Mouse (Mus musculus) macrophage (primary cell): ENCODE data around the gene Hint2. TPM values are rescaled to one million over a fixed set of nuclear protein-coding genes. Genes with fewer than 3 reads are reported as not detected.

Source experiments
- H3K27ac ChIP-seq: fragments of 350-480 bp; formaldehyde crosslinking; 2 replicates; pipeline ENCODE4 v1.9.0; 2021
- H3K36me3 ChIP-seq: fragments of 350-480 bp; formaldehyde crosslinking; 2 replicates; pipeline ENCODE4 v1.9.0; 2021; ENCODE audit errors: inconsistent target
- H3K4me3 ChIP-seq: fragments of 350-480 bp; formaldehyde crosslinking; 2 replicates; pipeline ENCODE4 v1.9.0; 2021; ENCODE audit errors: inconsistent target
- H3K79me2 ChIP-seq: fragments of 350-480 bp; formaldehyde crosslinking; 2 replicates; pipeline ENCODE4 v1.9.0; 2021; ENCODE audit errors: inconsistent target
- WGBS: methylation state at CpG from one replicate; pipeline ENCODE4 v1.1.7; 2026; ENCODE audit warnings: inconsistent platforms; ENCODE audit not compliant: missing documents; 5-methylcytosine and 5-hydroxymethylcytosine counted together
- polyA plus RNA-seq: library from polyadenylated mRNA; stranded (reverse); fragments of 250-400 nt; gene quantifications from 3 replicates; pipeline ENCODE4 v1.2.4, GENCODE M21; 2018; ENCODE audit warnings: inconsistent platforms

Gene Hint2
- polyA plus RNA-seq, 1 experiment from 2014 or later, result 11.4 TPM

DNA sequence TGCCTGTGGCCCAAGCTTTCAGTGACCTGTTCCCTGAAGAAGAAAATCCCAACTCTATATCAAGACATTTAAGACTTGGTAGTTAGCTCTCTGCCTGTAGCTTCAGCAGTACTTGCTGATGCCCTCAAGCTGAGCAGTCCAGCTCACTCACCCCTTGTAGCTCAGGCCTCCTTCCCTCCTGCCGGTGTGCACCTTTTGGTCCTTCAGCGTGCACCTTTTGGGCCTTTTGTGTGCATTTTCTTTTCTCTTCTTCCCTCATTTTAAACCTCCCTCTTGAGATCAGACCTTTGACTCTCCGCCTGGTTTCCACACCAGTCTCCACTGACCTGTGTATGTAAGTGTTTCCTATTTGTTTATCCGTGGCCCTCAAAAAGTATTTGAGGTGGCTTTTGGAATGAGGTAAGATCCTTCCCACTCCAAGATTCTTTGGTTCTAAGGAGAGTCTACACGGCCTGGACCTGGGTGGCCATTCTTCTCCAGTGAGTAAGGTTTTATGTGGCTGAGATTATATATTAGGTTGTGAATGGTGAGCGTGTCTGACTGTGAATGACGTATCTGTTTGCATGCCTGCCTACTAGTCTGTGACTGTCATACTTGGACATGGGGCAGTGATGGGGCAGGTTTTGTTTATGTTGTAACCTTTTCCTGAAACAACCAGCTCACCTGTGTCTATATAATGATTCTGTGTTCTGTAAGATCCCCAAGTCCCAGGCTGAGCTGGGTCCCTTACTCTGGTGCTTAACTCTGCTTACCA is 21.5 kb downstream of the Hint2 start:
- H3K27ac ChIP-seq, result no peak overlapping the region
- H3K4me3 ChIP-seq, result no peak overlapping the region
- H3K36me3 ChIP-seq, result no peaks in the 10 kb centered on the region
- 92% methylated on average over 7 of the region's 7 CpGs for WGBS
- H3K79me2 ChIP-seq, result no peaks in the 10 kb centered on the region

GRCm38 (mm10) chr4:43633736-43634135 is 22.5 kb downstream of the Hint2 start:
- H3K79me2 ChIP-seq, result no peaks in the 10 kb centered on the region
- no peaks in the 10 kb centered on the region for H3K36me3 ChIP-seq

DNA sequence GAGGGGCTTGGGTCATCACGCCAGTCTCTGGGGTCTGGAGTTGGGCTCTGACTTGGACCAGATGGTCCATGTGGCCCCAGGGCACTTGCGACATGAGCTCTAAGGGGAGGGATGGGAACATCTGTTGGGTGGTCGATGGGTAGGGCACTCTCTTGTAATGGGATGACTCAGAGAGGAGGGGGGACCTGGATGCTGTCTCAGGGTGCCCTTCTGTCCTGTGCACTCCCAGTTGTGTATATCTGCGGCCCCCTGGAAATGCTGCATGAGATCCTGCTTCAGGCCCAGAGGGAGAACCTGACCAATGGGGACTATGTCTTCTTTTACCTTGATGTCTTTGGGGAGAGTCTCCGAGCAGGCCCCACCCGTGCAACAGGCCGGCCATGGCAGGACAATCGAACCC is 23.0 kb downstream of the Hint2 start:
- no peak overlapping the region for H3K27ac ChIP-seq
- H3K4me3 ChIP-seq, result no peak overlapping the region
- no peaks in the 10 kb centered on the region for H3K79me2 ChIP-seq
- no peaks in the 10 kb centered on the region for H3K36me3 ChIP-seq
- WGBS, result 89% methylated on average over 8 of the region's 8 CpGs

More at GRCm38 (mm10) chr4:43633736-43634135, 22.5 kb downstream of the Hint2 start:
- Histone ChIP-seq H3K4me3 (no peak overlapping the region), H3K27ac (no peak overlapping the region)
- WGBS, result 88% methylated on average over 2 of the region's 2 CpGs

DNA sequence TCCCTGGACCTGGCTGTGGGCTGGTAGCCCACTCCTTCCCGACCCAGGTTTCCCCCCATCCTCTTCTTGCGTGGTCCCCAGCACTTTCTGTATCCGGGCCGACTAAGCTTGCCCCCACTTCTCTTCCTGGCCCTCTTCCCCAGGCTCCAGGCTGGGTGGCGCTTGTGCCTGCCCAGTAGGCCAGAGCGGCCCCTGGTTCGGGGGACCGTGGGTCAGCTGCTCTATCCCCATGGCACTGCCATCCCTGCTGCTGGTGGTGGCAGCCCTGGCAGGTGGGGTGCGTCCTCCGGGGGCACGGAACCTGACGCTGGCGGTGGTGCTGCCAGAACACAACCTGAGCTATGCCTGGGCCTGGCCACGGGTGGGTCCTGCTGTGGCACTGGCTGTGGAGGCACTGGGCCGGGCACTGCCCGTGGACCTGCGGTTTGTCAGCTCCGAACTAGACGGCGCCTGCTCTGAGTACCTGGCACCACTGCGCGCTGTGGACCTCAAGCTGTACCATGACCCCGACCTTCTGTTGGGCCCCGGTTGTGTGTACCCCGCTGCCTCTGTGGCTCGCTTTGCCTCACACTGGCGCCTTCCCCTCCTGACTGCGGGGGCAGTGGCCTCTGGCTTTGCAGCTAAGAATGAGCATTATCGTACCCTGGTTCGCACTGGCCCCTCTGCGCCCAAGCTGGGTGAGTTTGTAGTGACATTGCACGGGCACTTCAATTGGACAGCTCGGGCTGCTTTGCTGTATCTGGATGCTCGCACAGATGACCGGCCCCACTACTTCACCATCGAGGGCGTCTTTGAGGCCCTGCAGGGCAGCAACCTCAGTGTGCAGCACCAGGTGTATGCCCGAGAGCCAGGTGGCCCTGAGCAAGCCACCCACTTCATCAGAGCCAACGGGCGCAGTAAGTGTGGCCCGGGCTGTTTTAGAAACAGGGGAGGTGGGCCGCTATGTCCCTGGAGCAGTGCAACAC is 24.0 kb downstream of the Hint2 start:
- Histone ChIP-seq H3K27ac (no peak overlapping the region), H3K79me2 (no peaks in the 10 kb centered on the region), H3K36me3 (no peaks in the 10 kb centered on the region), H3K4me3 (no peak overlapping the region)
- WGBS, result 85% methylated on average over 39 of the region's 42 CpGs

GRCm38 (mm10) chr4:43631046-43631955 is 25.0 kb downstream of the Hint2 start, which contains the start of gene Npr2:
TSS of gene Npr2 (plus strand) at chr4:43631935.
- H3K27ac ChIP-seq, result no peak within 1 kb of the TSS
- WGBS, result 4% methylated on average over 65 of the region's 70 CpGs
- no peaks in the 10 kb centered on the region for H3K79me2 ChIP-seq
- H3K4me3 ChIP-seq, result no peak within 1 kb of the TSS
- no peaks in the 10 kb centered on the region for H3K36me3 ChIP-seq

DNA sequence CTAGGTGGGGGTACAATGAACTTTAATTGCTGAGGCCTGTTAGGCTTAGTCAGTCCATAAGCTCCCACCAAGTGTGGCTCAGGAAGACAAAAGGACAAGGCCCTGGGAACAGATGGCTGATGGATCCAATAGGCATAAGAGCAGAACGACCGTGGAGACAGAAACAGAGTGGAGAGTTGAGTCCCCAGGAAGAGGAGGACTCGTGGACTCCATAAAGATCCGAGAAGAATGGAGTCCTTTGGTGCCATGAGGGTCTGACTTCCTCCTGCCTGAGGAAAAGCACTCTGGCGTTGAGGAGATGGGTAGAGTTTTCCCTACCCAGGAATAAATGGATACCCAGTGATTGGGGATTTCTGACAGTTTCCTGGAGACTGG is 25.6 kb downstream of the Hint2 start:
- WGBS, result 56% methylated on average over 5 of the region's 5 CpGs
- Histone ChIP-seq H3K79me2 (no peaks in the 10 kb centered on the region), H3K27ac (no peak overlapping the region), H3K4me3 (no peak overlapping the region), H3K36me3 (no peaks in the 10 kb centered on the region)

DNA sequence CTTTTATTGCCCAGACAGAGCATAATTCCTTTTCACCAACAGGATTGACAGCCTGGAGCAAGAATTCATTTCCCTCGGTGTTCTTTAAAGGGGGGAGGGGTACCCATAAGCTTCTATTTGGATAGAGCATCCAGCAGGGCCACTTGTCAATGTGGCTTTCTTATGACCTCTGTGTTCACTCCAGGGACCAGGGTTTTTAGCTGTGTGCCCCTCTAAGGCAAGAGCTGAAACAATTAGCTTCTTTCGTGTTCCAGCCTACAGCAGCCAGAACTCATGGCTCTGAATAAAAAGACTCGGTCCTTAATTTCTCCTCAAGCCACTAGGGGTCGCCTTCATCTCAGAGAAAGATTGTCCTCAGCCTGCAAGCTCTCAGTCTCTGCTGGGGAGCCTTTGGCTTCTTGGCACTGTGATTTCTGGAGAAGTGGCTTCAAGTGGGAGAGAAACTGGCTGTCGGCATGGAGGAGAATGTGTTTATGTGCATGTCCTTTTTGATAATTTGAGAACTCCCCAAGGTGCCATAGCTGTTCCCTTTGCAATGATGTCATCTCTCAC is 26.2 kb downstream of the Hint2 start:
- Histone ChIP-seq H3K79me2 (no peaks in the 10 kb centered on the region), H3K36me3 (no peaks in the 10 kb centered on the region), H3K4me3 (no peak overlapping the region), H3K27ac (no peak overlapping the region)
- 6% methylated on average over 5 of the region's 5 CpGs for WGBS

DNA sequence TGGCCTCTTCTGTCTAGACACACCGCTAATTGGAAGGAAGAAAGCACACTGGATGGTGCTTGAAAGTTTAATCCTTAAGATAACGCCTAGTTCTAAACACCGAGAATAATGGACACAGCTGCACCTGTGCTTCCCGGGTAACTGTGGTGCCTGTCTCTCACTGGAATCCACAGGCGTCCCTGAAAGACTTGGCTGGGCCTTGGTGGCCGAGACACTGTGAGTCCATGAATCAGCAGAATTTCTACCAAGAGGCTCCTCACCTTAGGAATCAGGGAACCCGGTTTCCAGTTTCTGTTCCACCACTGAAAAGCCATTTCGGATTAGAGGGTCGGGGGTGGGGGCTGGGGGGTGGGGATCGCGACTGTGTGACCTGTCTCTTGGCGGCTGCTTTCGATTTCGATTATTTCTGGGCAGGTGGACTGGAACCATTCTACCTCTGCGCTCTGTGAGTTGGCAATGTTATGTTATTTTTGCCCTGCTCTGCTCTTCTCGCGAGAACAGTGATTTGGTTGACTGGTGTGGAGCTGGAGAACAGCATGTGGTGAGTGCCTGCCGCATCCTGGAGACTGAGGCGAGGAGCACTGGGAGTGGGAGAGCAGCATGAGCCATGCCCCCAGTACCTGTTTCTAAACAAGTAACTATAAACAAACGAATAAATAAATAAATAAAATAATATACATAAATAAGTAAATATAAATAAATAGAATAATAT is 27.0 kb downstream of the Hint2 start:
- WGBS, result 79% methylated on average over 17 of the region's 20 CpGs
- H3K36me3 ChIP-seq, result no peaks in the 10 kb centered on the region
- H3K4me3 ChIP-seq, result no peak overlapping the region
- H3K79me2 ChIP-seq, result no peaks in the 10 kb centered on the region
- H3K27ac ChIP-seq, result no peak overlapping the region

- H3K36me3 ChIP-seq, result no peaks in the 10 kb centered on the region
- no peak overlapping the region for H3K4me3 ChIP-seq
- H3K79me2 ChIP-seq, result no peaks in the 10 kb centered on the region
- 91% methylated on average over 4 of the region's 4 CpGs for WGBS
- H3K27ac ChIP-seq, result no peak overlapping the region
Measured at GRCm38 (mm10) chr4:43620146-43620778, 36.0 kb downstream of the Hint2 start.

- H3K79me2 ChIP-seq, result no peaks in the 10 kb centered on the region
- no peaks in the 10 kb centered on the region for H3K36me3 ChIP-seq
- H3K27ac ChIP-seq, result no peak overlapping the region
- 39% methylated on average over 3 of the region's 3 CpGs for WGBS
- H3K4me3 ChIP-seq, result no peak overlapping the region
Measured at GRCm38 (mm10) chr4:43613060-43613730, 43.1 kb downstream of the Hint2 start.

DNA sequence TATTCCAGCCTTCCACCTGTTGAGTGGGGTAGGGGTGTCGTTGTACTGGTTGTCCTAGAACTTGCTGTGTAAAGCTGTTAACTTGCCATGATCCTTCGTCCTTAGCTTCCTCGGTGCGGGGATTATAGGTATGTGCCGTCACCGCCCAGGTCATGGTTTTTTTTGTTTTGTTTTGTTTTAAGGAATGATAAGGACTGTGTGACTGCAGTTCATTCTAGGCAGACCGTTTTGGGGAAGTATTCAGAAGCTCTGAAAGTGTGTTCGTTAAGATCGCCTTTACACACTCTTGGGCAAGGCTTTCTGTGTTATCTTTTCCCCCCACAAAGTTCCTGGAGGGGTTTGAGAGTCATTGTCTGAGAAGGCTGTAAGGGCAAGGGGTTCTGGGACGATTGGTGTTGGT is 43.7 kb downstream of the Hint2 start:
- 35% methylated on average over 10 of the region's 10 CpGs for WGBS
- H3K79me2 ChIP-seq, result no peaks in the 10 kb centered on the region
- no peaks in the 10 kb centered on the region for H3K36me3 ChIP-seq
- H3K27ac ChIP-seq, result no peak overlapping the region
- no peak overlapping the region for H3K4me3 ChIP-seq

GRCm38 (mm10) chr4:43604751-43605685 is 51.2 kb downstream of the Hint2 start:
- Histone ChIP-seq H3K27ac (no peak overlapping the region), H3K4me3 (no peak overlapping the region), H3K36me3 (no peaks in the 10 kb centered on the region), H3K79me2 (no peaks in the 10 kb centered on the region)
- WGBS, result 35% methylated on average over 9 of the region's 9 CpGs
